Mouse (Mus musculus) bone marrow macrophage, adult 2 months (primary cell): Measurements from ENCODE around the gene Map7d3.

Experiments
- CTCF ChIP-seq: IDR thresholded peaks from 2 replicates; pipeline ENCODE4 v1.5.1; 2012; ENCODE audit warnings: low read depth, mild to moderate bottlenecking, low read length, moderate library complexity
- POLR2A ChIP-seq: IDR thresholded peaks from 2 replicates; pipeline ENCODE4 v1.6.1; 2012; ENCODE audit warnings: mild to moderate bottlenecking, low read depth, low read length, borderline replicate concordance

- TF ChIP-seq CTCF: no peak
- TF ChIP-seq POLR2A: no peak
Observed at GRCm38 (mm10) chrX:56841255-56841654, 19.1 kb upstream of the Map7d3 start.
